Mouse (Mus musculus) CD4-positive, CD25-positive, alpha-beta regulatory T cell, adult 2 months (primary cell): ENCODE results near the gene Havcr2.
A peak's percentile ranks its signal among the peaks of the same experiment; 100 is the strongest.
"Not testable (repeated sequence)": the region's sequence is repeated elsewhere in the genome, so short reads cannot be mapped to it uniquely, and the experiment has no call there.

Source experiments
- DNase-seq: peaks from one replicate; pipeline ENCODE4 v3.0.0-alpha.2; 2012; ENCODE audit warnings: low read depth, low spot score

The Havcr2 gene

DNA sequence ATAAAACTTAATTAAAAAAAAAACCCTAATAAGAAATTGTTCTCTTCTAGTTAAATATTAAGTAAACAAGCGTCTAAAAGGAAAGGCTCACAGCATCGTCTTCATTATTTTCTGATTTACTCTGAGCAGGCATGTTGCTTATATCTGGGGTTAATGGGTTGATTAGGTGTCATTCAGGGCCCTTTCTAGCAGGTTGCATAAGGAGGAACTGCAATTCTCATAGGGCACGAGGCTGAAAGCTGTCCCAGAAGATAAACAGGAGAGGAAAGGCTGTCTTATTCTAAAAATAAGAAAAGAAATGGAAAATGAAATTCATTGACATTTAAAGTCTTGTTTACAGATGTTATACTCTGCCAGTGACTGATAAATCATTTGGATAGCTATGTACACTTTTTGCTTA, 5.2 kb downstream of the Havcr2 start:
- no peak for DNase-seq

DNA sequence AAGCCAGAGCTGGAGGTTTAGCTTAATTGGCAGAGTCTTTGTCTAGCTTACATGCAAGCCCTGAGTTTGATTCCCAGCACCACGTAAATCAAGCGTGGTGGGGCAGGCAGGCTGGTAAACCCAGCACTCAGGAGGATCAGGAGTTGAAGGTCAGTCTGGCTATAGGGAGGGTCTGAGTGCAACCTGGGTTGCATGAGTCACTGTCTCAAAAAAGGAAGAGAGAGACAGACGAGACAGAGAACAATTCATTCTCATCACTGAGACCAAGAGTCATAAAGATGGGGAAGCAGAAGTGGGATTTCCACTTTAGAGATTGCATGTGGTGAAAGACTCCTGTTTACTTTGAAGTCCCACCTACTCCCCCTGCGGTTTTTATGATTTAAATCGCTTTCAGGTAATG, 6.6 kb downstream of the Havcr2 start:
- DNase-seq, result no peak

DNA sequence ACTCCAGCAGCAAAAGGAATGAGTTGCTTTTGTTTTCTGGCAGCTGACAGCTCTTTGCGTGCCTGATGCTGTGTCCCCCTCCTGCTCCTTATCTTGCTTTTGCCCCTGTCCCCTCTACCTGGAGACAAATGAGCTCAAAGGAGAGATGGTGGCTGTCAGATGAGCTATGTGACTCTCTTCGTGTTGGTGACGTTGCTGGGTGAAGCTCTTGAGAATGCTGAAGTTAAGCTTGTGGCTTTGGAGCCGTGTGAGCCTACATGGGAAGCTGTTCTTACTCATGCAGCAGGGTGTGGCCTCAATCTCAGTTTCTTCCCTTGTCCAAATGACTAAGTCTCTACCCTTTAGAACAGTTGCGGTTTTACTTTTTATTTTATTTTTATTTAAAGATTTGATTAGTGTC, 7.2 kb downstream of the Havcr2 start:
- peak; percentile 53 for DNase-seq

DNA sequence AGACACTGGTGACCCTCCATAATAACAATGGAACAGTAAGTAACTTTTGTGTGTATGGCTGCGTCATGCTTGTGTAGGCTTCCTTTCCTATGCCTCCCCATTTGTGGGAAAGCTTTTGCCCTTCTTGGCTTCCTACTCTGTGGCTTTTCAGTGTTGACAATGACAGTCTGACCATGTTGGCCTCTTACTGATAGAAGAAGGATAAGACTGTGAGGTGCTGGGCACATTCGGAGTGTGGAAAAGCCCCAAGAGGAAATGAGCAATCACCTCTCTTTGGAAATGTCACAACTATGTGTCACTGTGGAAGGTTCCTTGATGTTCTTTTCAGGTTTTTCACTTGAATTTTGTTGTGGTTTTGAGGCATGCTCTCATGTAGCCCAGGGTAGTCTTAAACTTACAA, 12.1 kb downstream of the Havcr2 start:
- DNase-seq, result peak; percentile 42

DNA sequence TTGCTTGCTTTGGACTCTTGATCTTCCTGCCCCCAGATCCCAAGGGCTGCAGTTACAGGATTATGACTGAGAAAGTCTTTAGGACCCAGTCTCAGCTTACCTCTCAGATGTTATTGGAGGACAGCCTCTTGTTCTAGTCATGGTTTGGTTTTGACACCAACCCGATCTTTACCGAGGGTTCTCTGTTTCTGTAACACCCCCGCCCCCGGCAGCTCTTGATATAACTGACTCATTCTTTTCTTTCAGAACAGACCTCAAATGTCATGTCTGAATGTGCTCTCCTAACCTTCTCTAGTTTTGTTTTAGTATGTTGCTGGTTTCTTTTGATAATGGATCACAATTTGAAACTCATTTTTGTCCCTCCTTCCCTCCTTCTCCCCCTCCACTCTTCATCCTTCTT, 19.5 kb downstream of the Havcr2 start:
- peak; percentile 51 for DNase-seq

DNA sequence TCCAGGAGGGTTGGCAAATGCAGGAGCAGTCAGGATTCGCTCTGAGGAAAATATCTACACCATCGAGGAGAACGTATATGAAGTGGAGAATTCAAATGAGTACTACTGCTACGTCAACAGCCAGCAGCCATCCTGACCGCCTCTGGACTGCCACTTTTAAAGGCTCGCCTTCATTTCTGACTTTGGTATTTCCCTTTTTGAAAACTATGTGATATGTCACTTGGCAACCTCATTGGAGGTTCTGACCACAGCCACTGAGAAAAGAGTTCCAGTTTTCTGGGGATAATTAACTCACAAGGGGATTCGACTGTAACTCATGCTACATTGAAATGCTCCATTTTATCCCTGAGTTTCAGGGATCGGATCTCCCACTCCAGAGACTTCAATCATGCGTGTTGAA, 24.6 kb downstream of the Havcr2 start:
- DNase-seq, result no peak

DNA sequence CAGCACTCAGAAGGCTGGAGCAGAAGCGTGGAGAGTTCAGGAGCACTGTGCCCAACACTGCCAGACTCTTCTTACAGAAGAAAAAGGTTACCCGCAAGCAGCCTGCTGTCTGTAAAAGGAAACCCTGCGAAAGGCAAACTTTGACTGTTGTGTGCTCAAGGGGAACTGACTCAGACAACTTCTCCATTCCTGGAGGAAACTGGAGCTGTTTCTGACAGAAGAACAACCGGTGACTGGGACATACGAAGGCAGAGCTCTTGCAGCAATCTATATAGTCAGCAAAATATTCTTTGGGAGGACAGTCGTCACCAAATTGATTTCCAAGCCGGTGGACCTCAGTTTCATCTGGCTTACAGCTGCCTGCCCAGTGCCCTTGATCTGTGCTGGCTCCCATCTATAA, 25.8 kb downstream of the Havcr2 start:
- DNase-seq, result no peak

DNA sequence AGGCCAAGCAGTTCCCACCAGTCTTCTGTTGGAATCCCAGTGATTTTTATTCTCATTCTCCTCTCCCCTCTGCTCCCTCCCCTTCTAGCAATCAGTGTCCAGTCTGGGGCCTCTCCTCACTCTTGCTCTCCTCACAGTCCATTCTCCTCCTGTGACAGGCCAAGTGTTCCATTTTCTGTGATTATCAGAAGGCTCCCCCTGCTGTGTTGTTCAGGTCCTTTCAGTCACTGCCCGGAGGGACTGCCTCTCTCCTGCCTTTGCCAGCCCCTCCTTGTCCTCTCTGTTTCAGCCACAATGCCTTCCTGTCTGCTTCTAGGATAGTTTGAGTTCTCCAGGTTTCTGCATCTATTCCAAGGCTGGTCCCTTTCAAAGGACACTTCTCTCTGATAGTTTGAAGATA, 33.5 kb downstream of the Havcr2 start:
- DNase-seq, result peak; percentile 14

DNA sequence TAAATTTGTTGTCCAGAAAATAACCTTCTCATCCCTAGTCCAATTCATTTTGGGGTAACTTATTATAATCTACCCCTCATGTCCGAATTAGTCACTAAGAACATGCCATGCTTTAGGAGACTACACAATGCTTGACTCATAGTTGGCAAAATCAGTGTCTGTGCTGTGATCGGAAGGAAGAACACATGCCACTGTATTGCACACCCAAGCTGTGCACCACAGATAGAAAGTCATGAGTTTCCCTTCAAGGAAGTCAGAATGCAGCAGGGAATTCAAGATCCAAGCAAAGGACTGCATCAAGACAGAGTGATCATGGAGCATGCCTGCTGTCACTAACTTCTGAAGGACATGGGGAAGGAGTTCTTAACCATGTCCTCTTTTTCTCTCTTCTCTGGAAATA, 33.9 kb downstream of the Havcr2 start:
- no peak for DNase-seq

DNA sequence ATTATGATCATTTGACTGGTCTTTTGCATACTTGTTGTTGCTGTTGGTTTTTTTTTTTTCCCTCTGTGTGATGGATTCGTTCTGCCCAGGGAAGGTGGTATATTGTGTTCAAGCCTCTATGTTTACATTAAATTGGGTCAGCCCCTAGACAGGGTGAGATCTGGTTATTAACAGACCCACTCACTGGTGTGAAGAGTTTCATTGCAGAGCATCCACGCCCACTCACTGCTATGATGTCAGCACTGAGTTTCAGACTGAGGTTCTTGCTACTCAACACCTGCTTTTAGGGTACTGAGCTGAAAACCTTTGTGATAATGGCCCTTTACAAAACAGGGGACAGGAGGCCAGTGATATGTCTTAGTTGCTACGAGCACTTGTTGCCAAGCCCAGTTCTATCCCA, 52.4 kb downstream of the Havcr2 start:
- DNase-seq, result peak; percentile 61

DNA sequence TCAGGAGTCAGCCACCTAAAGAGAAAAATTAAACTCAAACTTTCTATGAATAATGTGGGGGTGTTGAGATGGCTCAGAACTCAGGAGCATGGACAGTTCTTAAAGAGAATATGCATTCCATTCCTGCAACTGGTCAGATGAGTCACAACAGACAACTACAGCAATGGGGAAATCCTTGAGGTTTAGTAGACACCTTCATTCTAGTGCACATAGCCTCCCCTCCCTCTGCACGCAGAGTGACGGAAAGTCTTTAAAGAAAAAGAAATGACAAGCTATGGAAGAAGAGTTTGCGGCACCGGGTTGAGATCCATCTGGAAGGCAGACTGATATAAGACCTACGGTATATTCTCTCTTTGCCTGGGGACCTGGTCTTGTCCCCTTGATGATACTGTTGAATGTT, 55.2 kb downstream of the Havcr2 start:
- DNase-seq, result no peak

DNA sequence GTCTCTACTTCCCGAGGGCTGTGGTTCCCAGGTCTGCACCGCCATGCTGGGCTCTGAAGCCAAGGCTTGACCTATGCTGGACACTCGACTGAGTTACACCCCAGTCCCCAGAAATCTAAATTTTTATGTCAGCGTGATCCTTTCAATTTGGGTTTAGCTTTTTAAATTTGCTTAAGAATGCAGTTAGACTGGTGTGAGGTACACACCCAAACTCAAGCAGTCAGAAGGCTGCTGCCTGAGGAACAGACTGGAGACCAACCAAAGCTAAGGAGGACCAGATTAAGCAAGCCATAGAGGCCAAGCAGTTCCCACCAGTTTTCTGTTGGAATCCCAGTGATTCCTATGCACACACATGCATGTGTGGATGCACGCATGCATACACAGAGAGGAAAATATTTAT, 66.6 kb downstream of the Havcr2 start:
- DNase-seq, result not testable (repeated sequence)

DNA sequence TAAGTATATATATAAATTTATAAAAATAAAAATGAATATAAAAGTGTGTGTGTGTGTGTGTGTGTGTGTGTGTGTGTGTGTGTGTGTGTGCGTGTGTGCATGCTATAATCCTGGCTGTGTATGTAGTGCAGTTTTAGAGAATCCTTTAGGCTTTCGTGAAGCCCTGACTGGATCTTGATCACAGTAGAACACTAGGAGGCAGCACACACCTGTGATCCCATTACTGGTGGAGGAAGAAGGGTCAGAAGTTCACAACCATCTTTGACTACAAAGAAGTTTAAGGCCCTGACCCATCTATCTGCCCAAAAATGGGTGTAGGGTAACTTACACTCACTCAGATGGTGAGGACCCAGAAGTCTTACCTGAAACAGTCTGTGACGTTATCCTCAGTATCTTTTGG, 68.0 kb downstream of the Havcr2 start:
- peak; percentile 63 for DNase-seq

DNA sequence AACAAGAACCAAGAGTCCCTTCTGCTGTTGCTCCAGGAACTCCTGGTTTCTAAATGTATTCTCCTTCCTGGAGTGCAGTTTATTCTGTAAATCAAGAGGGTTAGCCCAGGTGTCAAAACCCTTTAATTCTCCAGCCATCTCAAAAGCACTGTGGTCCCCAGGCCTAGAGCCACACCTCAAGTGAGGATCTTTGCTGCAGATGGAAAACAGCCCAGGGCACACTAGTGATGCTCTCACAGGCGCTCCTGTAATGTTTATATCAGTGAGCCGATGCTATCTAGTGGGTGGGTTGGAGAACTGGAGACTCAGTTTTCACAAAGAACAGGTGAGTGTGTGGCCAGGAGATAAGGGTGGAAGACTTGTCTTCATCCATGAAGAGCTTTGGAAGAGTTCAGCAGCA, 69.2 kb downstream of the Havcr2 start, which contains the start of gene Gm12169:
Gm12169 (plus strand) TSS at position 301 of the 400 bp plus-strand sequence.
- no peak for DNase-seq

DNA sequence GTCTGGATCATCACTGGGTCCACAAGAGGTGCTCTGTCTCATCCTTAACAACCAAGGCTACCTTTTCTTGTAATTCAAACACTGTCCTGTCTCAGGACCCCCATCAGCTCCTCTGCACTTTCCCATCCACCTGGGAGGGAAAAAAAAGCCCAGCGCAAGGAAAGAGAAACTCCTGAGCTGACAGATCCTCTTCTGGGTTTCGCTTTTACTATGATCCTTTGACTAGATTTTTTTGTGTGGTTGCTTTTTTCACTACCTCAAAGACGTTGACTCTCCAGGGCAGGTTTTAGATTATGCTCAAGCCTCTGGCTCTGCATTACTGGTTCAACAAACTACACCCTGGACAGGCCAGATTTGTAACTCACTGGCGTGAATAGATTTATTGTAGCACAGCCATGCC, 75.4 kb downstream of the Havcr2 start:
- no peak for DNase-seq
